Mouse (Mus musculus) embryonic fibroblast, embryonic 13.5 days (primary cell): Measurements from ENCODE around the gene Gad1.

Experiments used
- CTCF ChIP-seq: IDR thresholded peaks from 2 replicates; pipeline ENCODE4 v1.5.1; 2011; ENCODE audit warnings: mild to moderate bottlenecking, control low read depth, low read length, moderate library complexity, borderline replicate concordance; ENCODE audit not compliant: insufficient read depth
- POLR2A ChIP-seq: IDR thresholded peaks from 2 replicates; pipeline ENCODE4 v1.6.1; 2011; ENCODE audit warnings: low read depth, mild to moderate bottlenecking, control low read depth, low read length, moderate library complexity

DNA sequence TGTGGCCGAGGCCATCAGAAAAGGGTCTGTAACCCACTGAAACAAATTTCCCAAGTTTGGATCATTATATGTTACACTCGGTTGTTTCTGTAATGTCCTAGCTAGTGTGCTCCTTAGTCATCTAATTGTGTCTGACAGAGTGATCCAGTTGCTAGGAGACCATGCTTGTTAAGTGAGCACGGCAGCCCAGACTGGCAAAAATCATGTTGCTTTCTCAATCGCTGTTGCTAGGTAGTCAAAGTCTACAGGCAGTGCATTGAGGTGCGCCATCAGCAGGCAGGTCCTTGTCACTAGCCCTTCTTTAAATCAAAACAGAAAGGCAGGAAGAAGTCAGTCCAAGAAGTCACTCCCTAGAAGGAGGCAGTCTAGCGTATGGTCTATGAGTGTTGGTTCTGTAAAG, 39.6 kb downstream of the Gad1 start:
- TF ChIP-seq POLR2A: no peak
- TF ChIP-seq CTCF: no peak
